Mouse (Mus musculus) lung, postnatal 36 days (tissue): ENCODE measurements around the gene Dffa.

Experiments
- DNase-seq: peaks from one replicate; pipeline ENCODE4 v3.0.0; 2022; ENCODE audit warnings: mixed read lengths

Gene Dffa

DNA sequence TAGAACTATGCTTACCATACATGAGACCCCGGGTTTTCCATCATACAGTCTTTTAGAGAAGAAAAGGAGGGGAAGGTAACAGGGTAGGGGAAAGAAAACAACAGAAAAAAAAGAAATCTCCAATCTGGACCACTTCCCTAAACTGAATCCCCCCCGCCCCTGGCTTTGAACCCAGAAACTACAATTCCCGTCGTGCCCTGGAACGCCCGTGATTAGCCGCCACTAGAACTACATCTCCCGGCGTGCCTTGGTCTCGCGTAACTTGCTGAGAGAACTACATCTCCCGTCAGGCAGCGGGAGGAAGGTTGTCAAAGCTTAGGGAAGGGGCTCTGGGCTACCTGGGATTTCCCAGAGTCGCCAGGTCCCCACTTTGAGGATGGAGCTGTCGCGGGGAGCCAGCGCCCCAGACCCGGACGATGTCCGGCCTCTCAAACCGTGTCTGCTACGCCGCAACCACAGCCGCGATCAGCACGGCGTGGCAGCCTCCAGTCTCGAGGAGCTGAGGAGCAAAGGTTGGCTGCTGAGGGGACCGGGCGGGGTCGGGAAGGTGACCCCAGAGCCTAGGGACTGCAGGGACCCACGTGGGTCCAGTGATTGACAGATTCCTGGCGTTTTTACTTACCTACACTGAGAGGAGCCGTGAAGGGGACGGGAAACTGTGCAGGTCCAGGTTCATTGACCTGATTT lies at the start of gene Dffa:
TSS of gene Dffa (plus strand) at position 272 of the 687 bp plus-strand sequence.
- peak; percentile 98 for DNase-seq

DNA sequence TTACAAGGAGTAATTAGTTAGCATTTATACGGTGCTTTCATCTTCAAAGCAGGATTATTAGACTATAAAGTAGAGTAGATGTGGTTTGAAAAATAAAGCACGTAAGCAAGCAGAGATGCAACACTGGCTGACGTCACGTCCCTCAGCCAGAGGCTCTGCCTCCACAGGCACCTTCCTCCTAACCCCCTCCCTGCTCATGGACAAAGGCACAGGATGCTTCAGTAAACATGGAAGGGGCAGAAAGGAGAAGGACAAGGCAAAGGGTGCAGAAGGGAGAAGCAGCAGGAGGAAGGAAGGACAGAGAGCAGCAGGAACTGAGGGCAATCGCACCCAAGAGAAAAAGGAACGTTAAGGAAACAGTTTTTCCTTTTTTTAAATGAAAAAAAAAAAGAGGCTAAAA lies 48.1 kb upstream of the Dffa start:
- DNase-seq: peak; percentile 55

DNA sequence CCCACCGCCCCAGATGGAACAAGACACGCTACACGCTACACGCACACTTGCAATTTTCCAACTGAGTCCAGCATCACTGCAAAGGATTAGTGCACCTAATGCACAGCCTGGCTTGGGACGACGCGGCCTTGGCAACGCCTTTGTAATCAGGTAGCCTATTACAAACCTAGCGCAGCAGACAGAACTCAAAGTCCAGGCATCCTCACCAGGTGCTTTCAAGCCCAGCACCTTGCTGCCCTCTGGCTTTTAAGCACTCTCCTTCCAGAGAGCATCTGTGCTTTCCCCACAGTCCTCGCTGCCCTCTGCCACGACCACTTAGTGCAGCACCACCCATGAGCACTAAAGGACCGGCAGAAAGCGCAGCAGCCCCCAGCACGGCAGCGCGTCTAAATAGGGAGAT lies 47.0 kb upstream of the Dffa start:
- DNase-seq: no peak

DNA sequence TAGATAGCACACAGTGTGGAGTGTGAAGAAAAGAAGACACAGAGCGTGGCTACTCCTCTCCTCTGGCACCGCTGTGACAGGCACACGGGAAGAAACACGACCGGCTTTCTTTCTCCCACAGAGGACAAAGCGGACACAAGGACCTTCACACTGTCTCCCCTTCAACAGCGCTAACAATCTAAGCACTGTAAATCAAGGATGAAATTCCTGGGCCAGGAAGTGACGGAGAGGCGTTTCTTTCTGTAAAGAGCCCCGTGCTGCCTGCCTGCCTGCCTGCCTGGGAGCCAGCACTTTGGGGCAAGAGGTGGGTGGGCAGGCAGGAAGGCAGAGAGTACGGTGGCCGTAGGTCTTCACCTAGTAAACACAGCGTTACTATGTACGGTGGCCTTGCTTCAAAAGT lies 46.5 kb upstream of the Dffa start:
- no peak for DNase-seq

DNA sequence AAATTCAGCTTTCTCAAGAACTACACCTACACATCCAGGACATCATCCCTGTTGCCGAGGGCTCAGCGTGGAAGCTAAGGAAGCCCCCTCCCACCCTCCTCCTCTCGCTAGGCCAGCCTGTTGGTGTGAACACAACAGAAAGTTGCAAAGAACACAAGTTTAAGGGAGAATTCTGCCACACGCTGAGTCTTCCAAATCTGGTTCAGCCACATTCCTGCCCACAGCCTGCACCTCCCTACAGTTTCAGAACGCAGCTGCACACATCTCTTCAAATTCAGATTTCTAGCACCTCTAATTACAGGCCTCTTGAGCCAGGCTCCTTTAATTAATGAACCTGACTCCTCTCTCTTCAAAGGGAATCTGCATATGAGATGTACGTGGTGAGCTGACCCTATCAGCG lies 45.6 kb upstream of the Dffa start:
- DNase-seq: no peak

- DNase-seq: no peak
Observed at GRCm38 (mm10) chr4:149059713-149060112, 44.2 kb upstream of the Dffa start.

GRCm38 (mm10) chr4:149060621-149061431 lies 43.1 kb upstream of the Dffa start:
- DNase-seq: no peak

DNA sequence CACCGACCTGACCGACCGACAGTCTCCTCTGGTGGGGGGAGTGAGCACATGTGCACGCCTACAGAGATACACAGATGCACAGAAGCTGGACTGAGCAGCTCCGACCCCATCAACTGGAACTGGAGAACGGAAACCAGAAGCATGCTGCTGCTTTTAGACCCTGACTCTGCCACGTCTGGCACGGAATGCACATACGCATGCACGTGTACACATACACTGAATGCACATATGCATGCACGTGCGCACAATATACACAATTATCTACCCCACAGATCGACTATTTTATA lies 42.6 kb upstream of the Dffa start:
- DNase-seq: no peak

- no peak for DNase-seq
Observed at GRCm38 (mm10) chr4:149062406-149063318, 41.3 kb upstream of the Dffa start.

DNA sequence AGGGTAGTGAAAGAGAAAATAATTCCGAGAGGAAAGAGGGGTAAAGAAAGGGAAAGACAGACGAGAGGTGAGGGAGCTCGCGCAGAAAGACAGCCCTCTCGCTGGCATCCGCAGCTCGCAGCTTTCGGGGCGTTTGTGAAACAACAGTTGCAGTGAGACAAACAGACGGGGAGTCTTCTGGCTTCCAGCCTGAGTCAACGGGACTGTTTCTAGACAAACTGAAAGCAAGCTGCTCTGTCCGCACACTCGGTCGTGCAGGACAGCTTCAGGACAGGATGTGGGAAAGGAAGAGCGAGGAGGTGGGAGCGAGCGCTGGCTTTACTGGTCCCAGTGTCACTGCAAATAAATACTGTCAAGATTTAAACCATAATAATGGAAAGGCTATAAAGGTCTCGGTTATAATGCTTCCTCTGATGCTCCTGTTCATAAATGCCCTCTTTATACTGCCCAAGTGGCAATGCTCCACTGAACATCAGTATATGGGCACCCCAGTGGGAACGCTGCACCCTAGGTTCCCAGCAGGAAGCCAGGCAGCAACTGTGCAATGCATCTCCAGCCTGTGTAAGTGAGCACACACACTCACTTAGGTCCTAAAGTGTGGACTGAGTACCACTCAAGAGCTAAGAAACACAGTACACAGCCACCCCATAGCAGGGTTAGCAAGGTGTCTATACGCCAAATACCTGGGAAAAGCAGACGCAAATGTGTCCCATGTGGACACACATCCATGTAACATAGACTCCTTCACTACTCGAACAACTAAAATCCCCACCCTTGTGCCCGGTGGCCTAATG lies 39.7 kb upstream of the Dffa start:
- peak; percentile 41 for DNase-seq

GRCm38 (mm10) chr4:149066672-149067551 lies 37.0 kb upstream of the Dffa start:
- peak; percentile 41 for DNase-seq

GRCm38 (mm10) chr4:149075073-149075472 lies 28.9 kb upstream of the Dffa start:
- DNase-seq: peak; percentile 47

- DNase-seq: peak; percentile 87
Observed at GRCm38 (mm10) chr4:149075871-149076575, 27.9 kb upstream of the Dffa start.

DNA sequence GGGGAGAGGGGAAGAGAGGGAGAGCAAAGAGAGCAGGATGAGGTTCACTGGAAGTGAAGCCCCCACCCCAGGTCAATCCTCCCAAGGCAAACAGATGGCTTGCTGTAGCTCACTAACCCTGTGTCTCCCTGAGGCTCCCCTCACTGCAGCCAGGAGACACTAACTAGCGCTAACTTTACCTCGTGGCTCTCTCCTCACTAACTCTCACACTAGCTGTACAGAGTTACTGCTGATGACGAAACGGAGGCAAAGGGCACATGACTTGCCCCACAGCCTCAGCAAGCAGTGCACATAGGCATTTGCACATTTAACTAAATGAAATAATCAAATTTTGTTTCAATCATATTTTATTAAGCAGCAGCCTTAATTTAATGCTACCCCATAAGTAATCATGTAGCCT lies 25.7 kb upstream of the Dffa start:
- no peak for DNase-seq

- no peak for DNase-seq
Observed at GRCm38 (mm10) chr4:149079629-149080028, 24.3 kb upstream of the Dffa start.

DNA sequence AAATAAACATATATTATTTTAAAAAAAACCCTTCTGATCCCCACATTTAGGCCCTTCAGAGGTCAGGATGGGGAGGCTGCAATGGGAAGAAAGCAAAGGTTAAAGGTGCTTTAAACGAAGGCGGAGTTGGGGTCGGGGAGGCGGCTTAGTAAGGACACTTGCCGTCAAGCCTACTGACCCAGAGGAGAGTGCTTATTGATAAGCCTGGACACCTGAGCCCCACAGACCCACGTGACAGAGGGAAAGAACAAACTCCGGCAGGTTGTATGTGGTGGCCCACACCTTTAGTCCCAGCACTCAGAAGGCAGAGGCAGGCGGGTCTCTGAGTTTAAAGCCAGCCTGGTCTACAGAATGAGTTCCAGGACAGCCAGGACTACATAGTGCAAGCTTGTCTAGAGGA lies 23.8 kb upstream of the Dffa start:
- no peak for DNase-seq

- peak; percentile 81 for DNase-seq
Observed at GRCm38 (mm10) chr4:149081528-149081927, 22.4 kb upstream of the Dffa start.

DNA sequence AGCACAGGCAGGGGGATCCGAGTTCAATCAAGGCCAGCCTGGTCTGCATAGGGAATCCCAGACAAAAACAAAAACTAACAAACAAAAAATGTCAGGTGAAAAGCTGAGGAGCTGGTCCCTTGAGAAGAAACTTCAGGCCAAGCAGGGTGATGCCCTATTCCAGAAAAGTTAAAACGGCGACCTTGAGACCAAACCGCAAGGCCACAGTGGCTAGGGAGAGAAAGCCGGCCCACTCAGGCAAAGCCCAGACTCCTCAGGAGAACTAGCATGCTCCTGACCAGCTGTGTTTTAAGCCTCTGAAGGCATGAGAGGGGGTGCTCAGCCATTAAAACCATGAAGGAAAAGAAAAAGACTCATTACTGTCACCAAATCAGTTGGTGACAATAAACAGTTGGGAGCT lies 18.6 kb upstream of the Dffa start:
- no peak for DNase-seq

GRCm38 (mm10) chr4:149091364-149091763 lies 12.6 kb upstream of the Dffa start:
- no peak for DNase-seq

DNA sequence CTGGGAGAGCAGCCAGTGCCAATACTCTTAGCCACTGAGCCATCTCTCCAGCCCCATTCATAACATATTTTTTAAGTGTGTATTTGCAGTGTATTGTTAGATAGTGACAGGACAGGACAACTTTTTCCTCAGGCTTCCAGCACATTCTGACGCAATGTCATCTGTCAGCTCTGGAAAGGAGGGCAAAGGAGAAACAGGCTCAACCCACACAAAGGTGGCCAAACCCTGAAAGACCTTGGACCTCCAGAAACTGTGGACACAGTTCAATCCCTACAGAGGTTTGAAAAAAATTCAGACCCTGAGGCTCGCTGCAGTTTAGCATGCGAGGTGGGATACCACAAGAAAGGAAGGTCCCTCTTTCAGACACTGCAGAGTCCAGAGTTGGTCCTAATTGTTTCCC lies 6.0 kb upstream of the Dffa start:
- DNase-seq: no peak

- DNase-seq: no peak
Observed at GRCm38 (mm10) chr4:149098571-149098970, 5.4 kb upstream of the Dffa start.
